Mouse (Mus musculus) lung, postnatal 10 days (tissue): ENCODE measurements around the gene Ddit4.

Experiments used
- DNase-seq: peaks from one replicate; pipeline ENCODE4 v3.0.0; 2021

Ddit4 gene

DNA sequence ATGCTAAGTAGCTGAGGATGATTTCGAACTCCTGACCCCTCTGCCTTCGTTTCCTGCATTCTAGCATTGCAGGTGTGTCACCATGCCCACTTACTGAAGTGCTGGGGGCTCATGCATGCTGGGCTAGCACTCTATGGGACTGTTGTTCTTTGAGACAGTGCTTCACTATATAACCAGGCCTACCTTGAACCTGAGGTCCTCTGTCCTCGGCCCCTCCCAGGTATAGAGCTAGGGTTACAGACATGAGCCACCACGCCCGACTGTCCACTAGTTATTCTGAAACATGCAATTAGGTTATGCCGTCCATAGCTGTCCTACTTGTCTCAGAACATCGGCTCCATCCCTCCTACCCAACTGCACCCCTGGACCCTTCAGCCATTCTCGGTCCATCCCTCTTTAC is 20.2 kb upstream of the Ddit4 start:
- DNase-seq, result no peak

DNA sequence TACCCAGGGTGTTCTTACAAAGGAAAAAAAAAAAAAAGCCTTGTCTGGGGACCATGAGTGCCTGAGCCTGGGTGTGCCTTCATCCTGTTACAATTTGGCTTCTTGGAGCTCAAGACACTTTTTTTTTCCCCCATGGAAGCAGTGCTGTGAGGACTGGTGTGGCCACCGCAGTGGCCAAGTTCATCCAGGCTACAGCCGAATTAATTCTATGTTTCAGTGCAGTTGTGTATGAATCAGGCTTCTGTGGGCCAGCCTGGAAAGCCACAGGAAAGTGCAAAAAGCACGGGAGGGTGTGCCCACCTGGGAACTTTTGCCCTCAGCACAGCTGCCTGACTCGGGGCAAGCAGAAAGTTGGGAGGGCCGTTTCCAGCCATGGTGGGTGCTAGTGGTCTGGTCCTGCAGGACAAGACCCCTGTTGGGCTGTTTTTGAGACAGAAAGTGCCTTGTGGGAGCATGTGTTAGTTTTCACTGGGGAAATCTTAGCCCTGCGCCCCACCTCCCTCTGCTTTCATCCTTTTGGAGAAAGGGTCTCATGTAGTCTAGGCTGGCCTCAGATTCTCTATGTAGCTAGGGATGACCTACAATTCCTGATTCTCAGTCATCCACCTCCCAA is 18.9 kb upstream of the Ddit4 start:
- DNase-seq, result peak; percentile 37

GRCm38 (mm10) chr10:59969821-59970449 is 18.3 kb upstream of the Ddit4 start:
- peak; percentile 87 for DNase-seq

DNA sequence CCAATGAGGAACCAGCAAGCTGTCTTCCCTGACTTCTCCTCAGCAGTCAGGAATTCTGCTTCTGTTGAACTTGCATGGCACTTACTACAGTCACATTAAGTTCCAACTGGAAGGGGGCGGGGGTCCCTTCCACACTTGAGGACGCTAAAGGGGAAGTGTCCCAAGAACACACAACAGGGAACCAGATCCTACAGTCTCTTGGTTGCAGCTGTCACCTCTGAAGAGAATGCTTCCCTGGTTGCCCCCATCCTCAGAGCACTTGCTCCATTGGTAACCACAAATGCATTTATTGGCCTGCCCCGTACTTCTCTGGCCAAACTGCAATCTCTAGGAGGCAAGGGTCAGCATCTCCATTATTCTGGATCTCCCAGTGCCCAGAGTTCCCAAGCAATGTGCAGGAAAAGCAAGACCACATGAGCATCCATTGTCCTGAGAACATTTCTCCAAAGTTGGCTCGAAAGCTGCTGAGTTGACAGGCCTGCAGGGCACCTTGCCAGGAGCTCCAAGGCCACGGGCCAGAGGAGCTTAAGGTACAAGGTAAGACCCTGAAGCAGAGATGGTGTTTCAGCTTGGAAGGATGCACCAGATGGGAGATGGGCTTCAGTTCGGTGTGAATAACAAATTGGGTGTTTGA is 15.8 kb upstream of the Ddit4 start:
- DNase-seq, result no peak

- no peak for DNase-seq
Observed at GRCm38 (mm10) chr10:59966743-59967142, 15.1 kb upstream of the Ddit4 start.

DNA sequence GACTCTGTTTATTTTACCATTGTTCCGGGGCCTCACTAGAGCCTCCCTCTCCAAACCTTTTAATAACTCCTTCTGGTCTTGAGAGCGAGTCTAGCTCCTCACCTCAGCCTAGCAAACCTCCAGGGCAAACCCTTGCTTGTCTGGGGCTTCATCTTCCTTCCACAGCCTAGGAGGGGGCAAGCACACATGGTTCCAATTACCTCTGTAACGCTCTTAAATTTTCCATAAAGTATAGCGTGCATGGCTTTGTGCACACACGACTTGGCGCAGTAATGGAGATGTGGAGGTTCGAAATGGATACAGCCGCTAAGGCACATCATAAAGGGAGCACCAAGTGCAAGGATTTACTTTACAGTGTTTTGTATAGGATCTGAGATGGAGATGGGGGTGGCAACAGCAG is 14.2 kb upstream of the Ddit4 start:
- no peak for DNase-seq

DNA sequence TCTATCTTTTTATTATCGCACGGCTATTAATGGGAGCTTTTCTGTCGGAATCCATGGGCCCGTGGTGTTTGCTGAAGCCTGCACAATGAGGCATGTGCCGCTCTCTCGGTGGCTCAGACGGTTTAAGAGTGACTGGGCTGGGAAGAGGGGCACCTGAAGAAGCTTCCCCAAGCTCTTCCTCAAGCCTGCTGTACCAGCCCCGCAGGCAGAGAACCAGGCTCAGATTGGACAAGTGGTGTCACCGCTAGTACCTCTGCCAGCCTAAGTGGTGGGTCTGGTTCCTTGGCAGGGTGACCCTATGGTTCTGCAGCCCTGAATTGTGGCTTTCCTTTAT is 13.7 kb upstream of the Ddit4 start:
- DNase-seq, result no peak

GRCm38 (mm10) chr10:59964504-59965361 is 13.1 kb upstream of the Ddit4 start:
- peak; percentile 45 for DNase-seq

DNA sequence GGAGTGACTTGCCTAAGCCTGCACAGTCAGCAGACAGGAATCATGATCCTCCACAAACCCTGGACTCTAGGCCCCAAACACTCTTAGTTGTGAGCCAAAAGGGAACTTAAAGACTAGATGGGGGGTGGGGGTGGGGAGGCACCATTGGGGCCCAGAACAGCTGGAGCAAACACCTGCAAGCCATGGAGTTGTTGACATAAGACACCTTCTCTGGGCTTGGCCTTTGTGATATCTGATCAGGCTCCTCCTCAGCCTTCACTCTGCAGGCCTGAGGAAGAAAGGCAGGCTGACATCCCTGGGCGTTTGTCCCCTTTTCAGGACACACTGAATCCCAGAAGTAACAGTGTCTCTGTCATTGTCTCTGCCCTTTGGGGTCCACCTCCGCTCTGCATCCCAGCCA is 12.0 kb upstream of the Ddit4 start:
- DNase-seq, result no peak

DNA sequence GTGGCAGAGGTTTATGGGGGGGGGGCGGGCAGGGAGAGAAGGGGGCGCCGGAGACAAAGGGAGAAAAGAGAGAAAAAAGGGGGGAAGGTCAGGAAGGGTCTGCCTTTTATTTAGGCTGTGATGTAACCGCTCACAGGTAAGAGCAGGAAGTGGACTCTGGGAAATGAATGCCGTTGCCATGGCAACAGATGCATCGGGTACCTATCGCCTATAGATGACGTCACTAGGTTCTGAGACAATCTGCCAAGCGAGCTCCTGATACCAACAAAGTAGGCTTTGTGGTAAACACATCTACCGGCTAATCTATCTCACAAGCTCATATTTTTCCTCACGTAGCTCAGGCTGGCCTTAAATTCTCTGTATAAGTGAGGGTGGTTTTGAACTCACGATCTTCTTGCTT is 7.9 kb upstream of the Ddit4 start:
- DNase-seq, result no peak

GRCm38 (mm10) chr10:59958458-59958857 is 6.8 kb upstream of the Ddit4 start:
- no peak for DNase-seq

DNA sequence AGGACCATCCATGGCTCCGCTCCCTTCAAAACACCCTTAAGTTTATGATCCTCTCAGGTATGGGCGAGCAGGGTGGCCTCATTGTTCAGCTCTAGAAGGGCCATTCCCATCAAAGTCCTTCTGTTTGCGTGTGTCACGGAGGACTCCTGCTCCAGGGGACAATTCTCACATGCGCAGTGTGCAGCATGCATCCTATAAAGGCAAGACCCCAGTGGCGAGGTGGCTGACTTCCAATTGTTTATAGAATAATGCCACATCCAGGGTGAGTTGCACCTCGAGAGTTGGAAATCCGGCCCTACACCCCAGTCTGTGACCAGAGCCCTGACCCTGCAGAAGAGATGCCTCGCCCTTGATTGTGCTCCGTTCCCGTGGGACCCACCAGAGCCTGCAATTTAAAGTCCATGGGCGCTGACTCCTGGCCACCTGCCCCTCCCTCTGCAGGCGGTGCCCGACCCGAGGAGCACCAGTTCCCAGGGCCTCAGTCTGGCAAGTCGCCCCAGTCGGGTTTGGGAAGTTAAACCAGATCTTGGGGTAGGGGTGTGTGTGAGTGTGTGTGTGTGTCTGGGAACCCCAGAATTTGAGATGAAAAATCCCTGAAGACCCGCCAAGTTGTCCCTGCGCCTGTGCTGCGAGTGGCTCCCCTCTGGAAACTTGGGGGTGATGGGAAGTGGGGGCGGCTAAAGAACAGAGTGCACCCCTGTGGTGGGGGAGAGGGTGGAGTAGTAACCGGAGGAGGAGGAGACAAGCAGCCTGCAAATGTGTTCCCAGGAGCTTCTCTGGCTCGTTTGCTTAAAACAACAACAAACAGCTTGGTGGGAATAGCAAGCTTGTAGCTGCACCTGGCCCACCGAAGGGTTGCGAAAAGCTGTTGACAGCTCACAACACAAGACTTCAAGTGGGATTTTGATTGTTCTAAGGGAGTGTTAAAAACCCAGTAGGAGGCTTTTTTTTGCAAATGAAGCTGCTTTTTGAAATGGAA is 5.8 kb upstream of the Ddit4 start:
- DNase-seq, result peak; percentile 38

GRCm38 (mm10) chr10:59956681-59957080 is 5.0 kb upstream of the Ddit4 start:
- no peak for DNase-seq

DNA sequence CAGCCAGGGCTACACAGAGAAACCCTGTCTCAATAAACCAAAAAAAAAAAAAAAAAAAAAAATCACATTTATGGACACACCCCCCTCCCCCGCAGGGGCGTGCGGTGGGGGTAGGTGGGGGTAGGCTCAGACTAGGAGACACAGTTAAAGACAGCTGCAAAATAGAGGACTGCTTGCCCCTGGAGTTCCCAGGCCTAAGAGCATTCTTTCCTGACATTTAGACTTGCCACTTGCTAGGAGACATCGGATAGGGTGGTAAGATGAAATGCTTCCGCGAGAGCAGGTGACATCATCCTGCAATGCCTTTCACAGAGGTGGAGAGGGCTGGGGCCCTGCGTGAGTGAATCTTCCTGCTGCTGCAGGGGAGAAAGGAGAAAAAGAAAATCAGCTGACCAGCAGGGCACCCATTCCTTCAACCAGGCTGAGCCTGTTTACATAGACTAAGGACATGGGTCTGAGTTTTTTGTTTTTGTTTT is 2.0 kb upstream of the Ddit4 start:
- no peak for DNase-seq

GRCm38 (mm10) chr10:59952781-59953563 is 1.3 kb upstream of the Ddit4 start:
- peak; percentile 34 for DNase-seq

- peak; percentile 76 for DNase-seq
Observed at GRCm38 (mm10) chr10:59952152-59952780, 632 bp upstream of the Ddit4 start.

- DNase-seq, result peak; percentile 89
Observed at GRCm38 (mm10) chr10:59950716-59951191, 880 bp downstream of the Ddit4 start.

GRCm38 (mm10) chr10:59949783-59950605 is 1.6 kb downstream of the Ddit4 start:
- DNase-seq, result peak; percentile 21

- DNase-seq, result no peak
Observed at GRCm38 (mm10) chr10:59949255-59949648, 2.4 kb downstream of the Ddit4 start.
